Mouse (Mus musculus): ENCODE results near the gene Slc5a1.

Gene Slc5a1

GRCm38 (mm10) chr5:33193567-33193966 is 89.5 kb downstream of the Slc5a1 start:
- no peak for DNase-seq (ENCODE audit: low spot score in 2 of 2)

GRCm38 (mm10) chr5:33195246-33195852 is 91.3 kb downstream of the Slc5a1 start:
- DNase-seq (ENCODE audit: low spot score in 2 of 2): no peak

GRCm38 (mm10) chr5:33200071-33200470 is 96.1 kb downstream of the Slc5a1 start:
- DNase-seq (ENCODE audit: low spot score in 2 of 2): no peak

GRCm38 (mm10) chr5:33201697-33202096 is 97.7 kb downstream of the Slc5a1 start:
- DNase-seq (ENCODE audit: low spot score in 2 of 2): no peak

GRCm38 (mm10) chr5:33202516-33203170 is 98.6 kb downstream of the Slc5a1 start:
- DNase-seq (ENCODE audit: low spot score in 2 of 2): no peak

- no peak for DNase-seq (ENCODE audit: low spot score in 2 of 2)
Measured at GRCm38 (mm10) chr5:33203171-33203565, 99.1 kb downstream of the Slc5a1 start.

- DNase-seq (ENCODE audit: low spot score in 2 of 2): peak; percentile 56 to 63
Measured at GRCm38 (mm10) chr5:33203691-33204242, 99.7 kb downstream of the Slc5a1 start.

- no peak for DNase-seq (ENCODE audit: low spot score in 2 of 2)
Measured at GRCm38 (mm10) chr5:33204284-33204683, 100.3 kb downstream of the Slc5a1 start.

GRCm38 (mm10) chr5:33206328-33206727 is 102.3 kb downstream of the Slc5a1 start:
- no peak for DNase-seq (ENCODE audit: low spot score in 2 of 2)

GRCm38 (mm10) chr5:33207136-33207535 is 103.1 kb downstream of the Slc5a1 start:
- no peak for DNase-seq (ENCODE audit: low spot score in 2 of 2)

- no peak for DNase-seq (ENCODE audit: low spot score in 2 of 2)
Measured at GRCm38 (mm10) chr5:33208533-33209245, 104.7 kb downstream of the Slc5a1 start.

GRCm38 (mm10) chr5:33210515-33210914 is 106.5 kb downstream of the Slc5a1 start:
- no peak for DNase-seq (ENCODE audit: low spot score in 2 of 2)

GRCm38 (mm10) chr5:33211254-33211653 is 107.2 kb downstream of the Slc5a1 start:
- no peak for DNase-seq (ENCODE audit: low spot score in 2 of 2)

Measured in spleen, postnatal 14 days (tissue).